Mouse (Mus musculus) spleen, embryonic (tissue): Measurements from ENCODE around the gene H6pd.

ENCODE experiments used
- CTCF ChIA-PET: fragments of 350-600 bp; sonication (Branson Sonifier 250); formaldehyde crosslinking; loops from one replicate; lab custom pipeline; 2022; lab: Charles Lee

H6pd gene

GRCm38 (mm10) chr4:150029885-150030284, 21.1 kb upstream of the H6pd start:
- CTCF ChIA-PET: interaction anchor here (0.5 kb wide), 1 partner anchor 132 kb away, joined by 7 read pairs; no protein-coding TSS in a partner anchor

- CTCF ChIA-PET: no interaction called here
Measured at GRCm38 (mm10) chr4:150023518-150023917, 14.7 kb upstream of the H6pd start.

- CTCF ChIA-PET: interaction anchor here (0.7 kb wide), 1 partner anchor 59 kb away, joined by 6 read pairs; no protein-coding TSS in a partner anchor
Measured at GRCm38 (mm10) chr4:150019741-150020380, 11.0 kb upstream of the H6pd start.

- CTCF ChIA-PET: interaction anchor here (0.6 kb wide), 1 partner anchor 15 kb away, joined by 7 read pairs; no protein-coding TSS in a partner anchor
Measured at GRCm38 (mm10) chr4:150015436-150015835, 6.6 kb upstream of the H6pd start.

GRCm38 (mm10) chr4:150014378-150015091, 5.7 kb upstream of the H6pd start:
- CTCF ChIA-PET: interaction anchor here (0.7 kb wide), 1 partner anchor 696 kb away, joined by 3 read pairs; no protein-coding TSS in a partner anchor

- CTCF ChIA-PET: no interaction called here
Measured at GRCm38 (mm10) chr4:150013805-150014204, 5.0 kb upstream of the H6pd start.

- CTCF ChIA-PET: no interaction called here
Measured at GRCm38 (mm10) chr4:150013186-150013690, 4.4 kb upstream of the H6pd start.

GRCm38 (mm10) chr4:150012322-150012723, 3.5 kb upstream of the H6pd start:
- CTCF ChIA-PET: no interaction called here

- CTCF ChIA-PET: no interaction called here
Measured at GRCm38 (mm10) chr4:150011564-150012321, 2.9 kb upstream of the H6pd start.

- CTCF ChIA-PET: no interaction called here
Measured at GRCm38 (mm10) chr4:150010054-150010730, 1.4 kb upstream of the H6pd start.

GRCm38 (mm10) chr4:150009587-150009930, 736 bp upstream of the H6pd start:
- CTCF ChIA-PET: no interaction called here

GRCm38 (mm10) chr4:150008325-150008852, 434 bp downstream of the H6pd start:
- CTCF ChIA-PET: no interaction called here

- CTCF ChIA-PET: no interaction called here
Measured at GRCm38 (mm10) chr4:150007444-150007843, 1.4 kb downstream of the H6pd start.

GRCm38 (mm10) chr4:150006991-150007390, 1.8 kb downstream of the H6pd start:
- CTCF ChIA-PET: no interaction called here

GRCm38 (mm10) chr4:150006122-150006854, 2.5 kb downstream of the H6pd start:
- CTCF ChIA-PET: no interaction called here

- CTCF ChIA-PET: no interaction called here
Measured at GRCm38 (mm10) chr4:150005231-150005630, 3.6 kb downstream of the H6pd start.

- CTCF ChIA-PET: no interaction called here
Measured at GRCm38 (mm10) chr4:150003641-150004040, 5.2 kb downstream of the H6pd start.

- CTCF ChIA-PET: interaction anchor here (0.6 kb wide), 1 partner anchor 216 kb away, joined by 8 read pairs; no protein-coding TSS in a partner anchor
Measured at GRCm38 (mm10) chr4:150003021-150003580, 5.7 kb downstream of the H6pd start.

- CTCF ChIA-PET: no interaction called here
Measured at GRCm38 (mm10) chr4:150002021-150002528, 6.7 kb downstream of the H6pd start.
